Mouse (Mus musculus): ENCODE measurements at regions not wholly inside any gene's neighbourhood (a gene's known extent, or its start where the extent isn't known, plus 50 kb on each side); places are given as distances from the start of the nearest gene placed in this dataset.

DNA sequence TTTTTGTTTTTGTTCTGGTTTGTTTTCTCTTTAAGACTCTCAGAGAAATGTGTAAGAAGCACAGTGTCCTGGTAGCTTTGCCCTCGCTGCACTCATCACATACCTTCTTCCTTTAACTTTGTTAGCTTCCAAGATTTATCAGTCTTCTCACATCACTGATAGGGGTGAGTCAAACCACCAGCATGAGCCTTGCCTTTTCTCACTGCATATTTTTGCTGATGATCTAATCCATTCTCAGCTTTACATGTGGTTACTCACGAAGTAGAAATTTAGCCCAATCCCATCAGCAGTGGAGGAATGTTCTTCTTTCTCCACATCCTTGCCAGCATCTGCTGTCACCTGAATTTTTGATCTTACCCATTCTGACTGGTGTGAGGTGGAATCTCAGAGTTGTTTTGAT lies 1464.5 kb upstream of the 1700008P02Rik start:
- no peak overlapping the region for H3K4me3 ChIP-seq (ENCODE audit: extremely low read depth, insufficient read depth, insufficient read length)
- H3K27me3 ChIP-seq (ENCODE audit: control insufficient read depth, insufficient read depth, low read length) = no peaks in the 10 kb centered on the region
- H3K4me1 ChIP-seq (ENCODE audit: control insufficient read depth, insufficient read depth, insufficient read length) = no peaks in the 10 kb centered on the region
- no peaks in the 10 kb centered on the region for H3K36me3 ChIP-seq (ENCODE audit: control insufficient read depth, insufficient read depth, low read length)
- no peak for TF ChIP-seq POLR2A (IDR thresholded peaks at IDR 0.05; ENCODE audit: low read depth, low read length)
- no peak for TF ChIP-seq CTCF (IDR thresholded peaks at IDR 0.05; ENCODE audit: extremely low read depth, insufficient read depth, insufficient read length, insufficient replicate concordance)
- no peak overlapping the region for H3K27ac ChIP-seq (ENCODE audit: insufficient read depth, low read length)
- WGBS = 50% methylated on average over 2 of the region's 2 CpGs
- no peak for DNase-seq (ENCODE audit: low read depth in 1 of 2, low spot score in 2 of 2)

DNA sequence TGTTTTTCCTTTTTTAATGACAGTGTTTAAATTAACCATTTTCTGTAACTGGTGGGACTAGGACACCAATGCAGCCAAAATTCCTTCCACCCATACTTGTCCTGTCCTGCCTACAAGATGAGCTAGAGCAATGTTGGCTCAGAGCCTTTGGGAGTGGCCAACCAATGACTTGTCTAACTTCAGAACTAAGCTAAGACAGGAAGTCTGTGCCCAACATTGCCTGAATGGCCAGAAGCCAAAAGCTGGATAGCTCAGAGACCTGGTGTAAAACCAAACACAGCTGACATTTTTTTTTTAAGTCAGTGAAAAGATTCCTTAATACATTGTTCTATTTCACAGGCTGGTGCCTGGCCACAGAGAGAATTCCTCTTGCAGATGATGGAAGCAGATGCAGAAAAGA lies 1433.5 kb upstream of the 1700008P02Rik start:
- Histone ChIP-seq H3K36me3 (ENCODE audit: control insufficient read depth, insufficient read depth, low read length) (no peaks in the 10 kb centered on the region), H3K4me1 (ENCODE audit: control insufficient read depth, insufficient read depth, insufficient read length) (no peaks in the 10 kb centered on the region), H3K27me3 (ENCODE audit: control insufficient read depth, insufficient read depth, low read length) (no peaks in the 10 kb centered on the region), H3K27ac (ENCODE audit: insufficient read depth, low read length) (no peak overlapping the region), H3K4me3 (ENCODE audit: extremely low read depth, insufficient read depth, insufficient read length) (no peak overlapping the region)
- TF ChIP-seq CTCF (IDR thresholded peaks at IDR 0.05; ENCODE audit: extremely low read depth, insufficient read depth, insufficient read length, insufficient replicate concordance) (no peak), POLR2A (IDR thresholded peaks at IDR 0.05; ENCODE audit: low read depth, low read length) (no peak)
- no peak for DNase-seq (ENCODE audit: low read depth in 1 of 2, low spot score in 2 of 2)

DNA sequence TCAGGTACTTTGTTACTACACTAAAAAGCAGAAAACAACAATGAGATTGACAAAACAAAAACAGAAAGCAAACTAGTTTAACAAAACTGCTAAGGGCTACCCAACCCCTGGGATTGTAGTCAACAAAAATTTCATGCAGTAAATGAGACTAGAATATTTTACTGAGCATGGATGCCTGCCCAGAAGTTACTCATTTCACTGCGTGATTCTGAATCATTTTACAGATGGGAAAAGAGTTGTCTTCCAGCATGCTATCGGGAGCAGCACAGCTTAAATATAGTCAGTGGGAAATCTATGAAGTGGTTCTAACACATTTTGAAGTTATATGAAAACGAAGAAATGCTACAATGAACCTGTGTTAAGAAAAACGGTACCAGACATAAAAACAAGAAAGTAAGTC lies 1430.9 kb upstream of the 1700008P02Rik start:
- no peaks in the 10 kb centered on the region for H3K4me1 ChIP-seq (ENCODE audit: control insufficient read depth, insufficient read depth, insufficient read length)
- TF ChIP-seq CTCF (IDR thresholded peaks at IDR 0.05; ENCODE audit: extremely low read depth, insufficient read depth, insufficient read length, insufficient replicate concordance) (no peak), POLR2A (IDR thresholded peaks at IDR 0.05; ENCODE audit: low read depth, low read length) (no peak)
- H3K27ac ChIP-seq (ENCODE audit: insufficient read depth, low read length) = no peak overlapping the region
- H3K36me3 ChIP-seq (ENCODE audit: control insufficient read depth, insufficient read depth, low read length) = no peaks in the 10 kb centered on the region
- no peak for DNase-seq (ENCODE audit: low read depth in 1 of 2, low spot score in 2 of 2)
- WGBS = 88% methylated on average over 4 of the region's 4 CpGs
- no peak overlapping the region for H3K4me3 ChIP-seq (ENCODE audit: extremely low read depth, insufficient read depth, insufficient read length)
- no peaks in the 10 kb centered on the region for H3K27me3 ChIP-seq (ENCODE audit: control insufficient read depth, insufficient read depth, low read length)

DNA sequence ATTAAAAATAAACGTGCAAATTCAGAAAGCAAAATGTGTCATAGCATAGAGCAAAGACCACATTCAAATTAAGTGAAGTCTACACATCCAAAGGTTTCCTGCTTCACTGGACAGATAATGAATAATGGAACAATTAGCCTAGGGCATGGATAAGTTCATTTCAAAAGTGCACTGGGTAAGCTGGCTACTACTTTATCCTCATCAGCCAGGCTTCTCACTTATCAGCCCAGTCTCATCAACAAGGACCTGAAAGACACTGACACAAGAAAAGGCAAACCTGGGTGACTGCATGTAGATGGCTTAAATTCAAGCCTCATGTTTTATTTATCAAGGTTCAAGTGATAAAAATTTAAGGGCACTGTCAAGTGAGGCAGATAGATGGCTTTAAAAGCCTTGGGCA lies 1429.5 kb upstream of the 1700008P02Rik start:
- no peak overlapping the region for H3K27ac ChIP-seq (ENCODE audit: insufficient read depth, low read length)
- TF ChIP-seq POLR2A (IDR thresholded peaks at IDR 0.05; ENCODE audit: low read depth, low read length) (no peak), CTCF (IDR thresholded peaks at IDR 0.05; ENCODE audit: extremely low read depth, insufficient read depth, insufficient read length, insufficient replicate concordance) (no peak)
- WGBS = 78% methylated on average over 1 of the region's 1 CpGs
- no peak for DNase-seq (ENCODE audit: low read depth in 1 of 2, low spot score in 2 of 2)
- H3K27me3 ChIP-seq (ENCODE audit: control insufficient read depth, insufficient read depth, low read length) = no peaks in the 10 kb centered on the region
- H3K36me3 ChIP-seq (ENCODE audit: control insufficient read depth, insufficient read depth, low read length) = no peaks in the 10 kb centered on the region
- no peak overlapping the region for H3K4me3 ChIP-seq (ENCODE audit: extremely low read depth, insufficient read depth, insufficient read length)
- no peaks in the 10 kb centered on the region for H3K4me1 ChIP-seq (ENCODE audit: control insufficient read depth, insufficient read depth, insufficient read length)

DNA sequence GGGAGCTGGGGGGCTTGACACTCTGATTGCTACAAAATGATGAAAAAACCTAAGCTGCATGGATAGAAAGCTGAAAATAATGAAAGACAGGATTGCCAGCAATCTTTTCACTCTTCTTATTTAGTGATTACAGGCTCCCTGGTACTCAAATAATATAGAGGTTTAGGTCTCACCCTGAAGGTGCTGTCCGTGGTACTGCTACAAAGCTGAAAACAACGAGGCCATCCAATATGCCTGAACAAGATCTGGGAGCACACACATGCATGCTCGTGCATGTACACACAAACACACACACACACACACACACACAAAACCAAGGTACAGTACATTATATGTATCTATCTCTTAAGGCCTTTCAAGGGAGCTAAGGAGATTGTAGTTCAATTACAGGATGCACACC lies 1426.1 kb upstream of the 1700008P02Rik start:
- no peak for DNase-seq (ENCODE audit: low read depth in 1 of 2, low spot score in 2 of 2)
- Histone ChIP-seq H3K4me3 (ENCODE audit: extremely low read depth, insufficient read depth, insufficient read length) (no peak overlapping the region), H3K27me3 (ENCODE audit: control insufficient read depth, insufficient read depth, low read length) (no peaks in the 10 kb centered on the region), H3K36me3 (ENCODE audit: control insufficient read depth, insufficient read depth, low read length) (no peaks in the 10 kb centered on the region), H3K4me1 (ENCODE audit: control insufficient read depth, insufficient read depth, insufficient read length) (no peaks in the 10 kb centered on the region), H3K27ac (ENCODE audit: insufficient read depth, low read length) (no peak overlapping the region)
- 56% methylated on average over 3 of the region's 3 CpGs for WGBS
- no peak for TF ChIP-seq CTCF (IDR thresholded peaks at IDR 0.05; ENCODE audit: extremely low read depth, insufficient read depth, insufficient read length, insufficient replicate concordance)
- TF ChIP-seq POLR2A (IDR thresholded peaks at IDR 0.05; ENCODE audit: low read depth, low read length) = no peak

DNA sequence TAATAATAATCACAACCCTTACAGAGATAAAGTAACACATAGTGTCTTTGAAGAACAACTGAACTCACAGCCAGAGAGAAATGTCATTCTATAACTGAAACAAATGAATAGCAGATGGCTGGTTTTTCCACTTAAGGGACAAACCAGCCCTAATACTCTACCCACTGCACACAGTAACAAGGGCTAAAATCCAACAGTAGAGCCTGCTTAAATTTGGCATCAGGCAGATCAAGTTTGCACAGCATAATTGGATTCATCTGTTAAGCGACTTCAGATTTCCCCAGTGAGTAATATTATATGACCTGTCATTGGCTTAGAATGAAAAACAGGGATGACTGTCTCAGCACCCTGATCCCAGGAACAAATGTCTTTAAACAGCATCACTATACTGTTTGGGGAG lies 1416.5 kb upstream of the 1700008P02Rik start:
- no peak for DNase-seq (ENCODE audit: low read depth in 1 of 2, low spot score in 2 of 2)
- 78% methylated on average over 1 of the region's 1 CpGs for WGBS
- TF ChIP-seq POLR2A (IDR thresholded peaks at IDR 0.05; ENCODE audit: low read depth, low read length) = no peak
- no peak for TF ChIP-seq CTCF (IDR thresholded peaks at IDR 0.05; ENCODE audit: extremely low read depth, insufficient read depth, insufficient read length, insufficient replicate concordance)
- Histone ChIP-seq H3K27ac (ENCODE audit: insufficient read depth, low read length) (no peak overlapping the region), H3K27me3 (ENCODE audit: control insufficient read depth, insufficient read depth, low read length) (no peaks in the 10 kb centered on the region), H3K4me1 (ENCODE audit: control insufficient read depth, insufficient read depth, insufficient read length) (no peaks in the 10 kb centered on the region), H3K36me3 (ENCODE audit: control insufficient read depth, insufficient read depth, low read length) (no peaks in the 10 kb centered on the region), H3K4me3 (ENCODE audit: extremely low read depth, insufficient read depth, insufficient read length) (no peak overlapping the region)

DNA sequence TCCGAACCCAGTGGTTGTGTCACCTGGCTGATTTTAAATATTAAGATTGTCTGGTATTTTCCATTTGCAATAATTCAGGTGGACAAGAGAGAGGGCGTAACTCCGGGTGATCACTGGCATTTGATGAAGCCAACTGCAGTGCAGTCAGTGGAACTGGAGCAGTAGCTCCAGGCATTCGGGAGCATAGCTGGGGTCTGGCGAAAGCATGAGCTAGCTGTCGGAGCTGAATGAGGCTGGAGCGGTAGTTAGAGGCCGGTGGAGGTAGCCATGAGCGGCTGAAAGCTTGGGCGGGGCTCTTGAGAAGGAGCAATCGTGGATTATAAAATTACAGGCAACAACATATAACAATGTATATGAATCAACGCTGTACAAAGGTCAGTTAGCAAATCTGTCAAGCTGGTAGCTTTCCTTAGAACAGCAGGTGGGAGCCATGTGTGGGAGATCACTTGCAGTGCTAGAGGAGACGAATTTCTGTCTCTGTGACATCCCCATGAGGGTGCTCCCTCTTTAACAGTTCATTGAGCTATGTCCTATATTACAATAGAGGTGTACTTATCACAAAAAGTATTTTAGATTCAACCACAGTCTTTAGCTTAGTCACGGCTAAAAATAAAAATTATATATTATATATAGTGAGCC lies 1415.0 kb upstream of the 1700008P02Rik start:
- H3K27ac ChIP-seq (ENCODE audit: insufficient read depth, low read length) = no peak overlapping the region
- H3K4me3 ChIP-seq (ENCODE audit: extremely low read depth, insufficient read depth, insufficient read length) = no peak overlapping the region
- H3K36me3 ChIP-seq (ENCODE audit: control insufficient read depth, insufficient read depth, low read length) = no peaks in the 10 kb centered on the region
- no peaks in the 10 kb centered on the region for H3K4me1 ChIP-seq (ENCODE audit: control insufficient read depth, insufficient read depth, insufficient read length)
- 83% methylated on average over 14 of the region's 14 CpGs for WGBS
- no peak for DNase-seq (ENCODE audit: low read depth in 1 of 2, low spot score in 2 of 2)
- no peaks in the 10 kb centered on the region for H3K27me3 ChIP-seq (ENCODE audit: control insufficient read depth, insufficient read depth, low read length)
- no peak for TF ChIP-seq CTCF (IDR thresholded peaks at IDR 0.05; ENCODE audit: extremely low read depth, insufficient read depth, insufficient read length, insufficient replicate concordance)
- TF ChIP-seq POLR2A (IDR thresholded peaks at IDR 0.05; ENCODE audit: low read depth, low read length) = no peak
